Mouse (Mus musculus) spleen, adult 2 months (tissue): ENCODE data around the gene Shc2.
A peak's percentile ranks its signal among the peaks of the same experiment; 100 is the strongest.

ENCODE experiments used
- CTCF ChIP-seq: fragments of 200-500 bp; IDR thresholded peaks from 2 replicates; pipeline ENCODE4 v1.5.1; 2011; ENCODE audit warnings: mild to moderate bottlenecking, inconsistent platforms; ENCODE audit not compliant: insufficient read depth, insufficient read length, insufficient replicate concordance; ENCODE audit errors: extremely low read depth
- POLR2A ChIP-seq: fragments of 200-500 bp; IDR thresholded peaks from 2 replicates; pipeline ENCODE4 v1.6.1; 2011; ENCODE audit warnings: low read depth, low read length, inconsistent platforms

- TF ChIP-seq CTCF = peak; percentile 77; the same call in 1 of the 2 replicates
- no peak for TF ChIP-seq POLR2A
Observed at GRCm38 (mm10) chr10:79649070-79649751, 11.5 kb upstream of the Shc2 start.
